Mouse (Mus musculus): ENCODE measurements around the gene Kremen1. TPM values are rescaled to one million over a fixed set of nuclear protein-coding genes. Genes with fewer than 3 reads are reported as not detected.

Gene Kremen1
- polyA plus RNA-seq, 2 experiments, result 20.8 to 30.9 TPM

DNA sequence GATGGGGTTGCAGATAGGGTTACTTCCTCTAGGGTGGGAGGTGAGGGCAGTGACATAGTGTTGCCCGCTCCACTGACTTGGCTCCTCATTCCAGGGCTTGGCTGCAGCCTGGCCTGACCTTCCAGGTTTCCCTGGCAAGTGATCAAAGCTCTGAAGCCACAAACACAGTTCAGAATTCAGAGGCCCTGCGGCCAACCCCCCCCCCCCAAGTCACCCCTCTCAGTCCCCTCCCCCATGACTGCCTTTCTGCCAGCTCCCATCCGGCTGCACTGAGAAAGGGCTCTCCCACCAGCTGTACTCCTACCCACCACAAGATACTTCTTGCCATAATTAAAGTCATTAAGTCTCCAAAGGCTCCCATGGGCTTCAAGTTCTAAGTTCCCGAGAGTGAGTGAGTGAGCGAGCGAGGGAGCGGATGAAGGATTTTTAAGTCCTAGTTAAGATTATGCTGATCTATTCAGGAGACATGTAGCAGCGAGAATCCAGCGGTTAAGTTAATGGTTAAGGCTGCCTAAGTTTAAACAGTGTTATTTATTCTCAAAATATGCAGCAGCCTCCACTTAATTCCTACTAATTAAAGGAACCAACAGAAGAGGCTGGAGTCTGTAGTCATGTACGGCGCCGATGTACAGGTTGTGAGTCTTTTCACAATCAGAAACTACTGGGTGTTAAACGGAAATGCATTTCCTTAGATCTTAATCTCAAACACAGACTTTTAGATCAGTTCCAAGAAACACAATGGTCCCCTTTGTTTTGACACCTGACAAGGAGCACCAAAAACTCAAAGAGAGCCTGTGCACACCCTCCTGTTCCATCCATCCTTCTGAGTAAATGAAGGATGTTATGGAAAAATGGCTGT, 36.0 kb upstream of the Kremen1 start:
- H3K27me3 ChIP-seq (ENCODE audit: control insufficient read depth, insufficient read depth, low read length), result no peaks in the 10 kb centered on the region
- 0 out of 2 replicates have a peak overlapping the region, but pooled peaks have one; percentile 4 for H3K9ac ChIP-seq (ENCODE audit: low read depth, low read length, severe bottlenecking)
- no peaks in the 10 kb centered on the region for H3K36me3 ChIP-seq (ENCODE audit: control insufficient read depth, insufficient read depth, low read length)
- H3K9me3 ChIP-seq (ENCODE audit: control insufficient read depth, low read length), result no peaks in the 10 kb centered on the region
- 13% methylated on average over 13 of the region's 13 CpGs for WGBS
- H3K4me1 ChIP-seq (ENCODE audit: control insufficient read depth, insufficient read depth, low read length), result peaks cover 34% of the 10 kb centered on the region
- 0 out of 2 replicates have a peak overlapping the region, but pooled peaks have one; percentile 27 for H3K27ac ChIP-seq (replicated peaks; ENCODE audit: low read depth, low read length)
- peak overlapping the region; percentile 16; the same call in 1 of the 2 replicates for H3K4me2 ChIP-seq (replicated peaks; ENCODE audit: low read depth, low read length, severe bottlenecking)
- ATAC-seq (ENCODE audit: low FRiP score, low read depth) (peak; percentile 55), DNase-seq (ENCODE audit: low spot score) (peak; percentile 56)
- no peak for TF ChIP-seq POLR2A (IDR thresholded peaks at IDR 0.05; ENCODE audit: borderline replicate concordance, extremely low read depth, insufficient read depth, insufficient read length)
- no peak overlapping the region for H3K4me3 ChIP-seq (replicated peaks; ENCODE audit: low read length)

DNA sequence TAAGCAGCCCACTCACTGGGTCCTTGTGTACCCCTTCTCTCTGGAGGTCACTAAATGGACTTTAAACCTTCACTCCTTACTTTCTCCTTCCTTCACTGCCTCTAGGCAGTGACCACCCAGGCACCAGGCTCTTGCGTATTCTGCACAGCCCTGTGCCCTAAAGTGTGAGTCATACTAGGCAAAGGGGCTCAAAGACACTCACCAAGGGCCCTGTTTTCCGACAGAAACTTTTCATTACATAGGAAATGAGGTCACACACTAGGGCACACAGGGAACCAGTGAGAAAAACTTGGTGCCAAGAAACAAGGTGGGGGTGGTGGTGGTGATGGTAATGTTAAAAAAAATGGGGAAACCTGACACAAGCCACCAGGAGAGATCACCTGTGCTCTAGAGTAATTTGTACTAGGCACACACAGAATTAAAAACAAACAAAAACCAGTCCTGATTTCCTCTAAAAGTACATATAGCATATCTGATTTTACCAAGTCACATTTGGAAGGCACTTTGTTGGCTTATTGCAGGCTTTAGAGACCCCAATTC, 35.3 kb upstream of the Kremen1 start:
- DNase-seq (ENCODE audit: low spot score), result peak; percentile 35
- Histone ChIP-seq H3K4me1 (ENCODE audit: control insufficient read depth, insufficient read depth, low read length) (peaks cover 34% of the 10 kb centered on the region), H3K27me3 (ENCODE audit: control insufficient read depth, insufficient read depth, low read length) (no peaks in the 10 kb centered on the region), H3K36me3 (ENCODE audit: control insufficient read depth, insufficient read depth, low read length) (no peaks in the 10 kb centered on the region), H3K9me3 (ENCODE audit: control insufficient read depth, low read length) (no peaks in the 10 kb centered on the region), H3K4me3 (replicated peaks; ENCODE audit: low read length) (no peak overlapping the region), H3K4me2 (replicated peaks; ENCODE audit: low read depth, low read length, severe bottlenecking) (no peak overlapping the region), H3K9ac (ENCODE audit: low read depth, low read length, severe bottlenecking) (no peak overlapping the region), H3K27ac (replicated peaks; ENCODE audit: low read depth, low read length) (peak overlapping the region; percentile 43)
- TF ChIP-seq POLR2A (IDR thresholded peaks at IDR 0.05; ENCODE audit: borderline replicate concordance, extremely low read depth, insufficient read depth, insufficient read length), result no peak
- peak; percentile 26 for ATAC-seq (ENCODE audit: low FRiP score, low read depth)
- 17% methylated on average over 2 of the region's 2 CpGs for WGBS

DNA sequence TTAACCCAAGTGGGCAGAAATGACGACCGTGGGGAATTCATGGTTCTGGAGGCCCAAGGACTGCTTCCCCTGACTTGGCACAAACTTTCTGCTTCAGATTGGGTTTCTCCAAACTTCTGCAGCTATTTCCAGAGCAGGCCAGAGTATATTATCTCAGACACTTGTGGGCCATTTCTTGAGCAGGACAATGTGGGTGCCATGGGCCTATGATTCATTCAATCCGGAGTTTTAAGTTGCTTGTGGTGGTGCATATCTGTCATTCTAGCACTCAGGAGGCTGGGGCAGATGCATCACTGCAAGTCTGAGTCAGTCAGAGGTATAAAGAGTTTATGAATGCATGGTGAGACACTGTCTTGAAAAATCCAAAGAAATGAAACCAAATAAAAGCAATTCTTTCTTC, 33.4 kb upstream of the Kremen1 start:
- H3K9ac ChIP-seq (ENCODE audit: low read depth, low read length, severe bottlenecking), result no peak overlapping the region
- 87% methylated on average over 3 of the region's 3 CpGs for WGBS
- no peak overlapping the region for H3K4me2 ChIP-seq (replicated peaks; ENCODE audit: low read depth, low read length, severe bottlenecking)
- no peaks in the 10 kb centered on the region for H3K9me3 ChIP-seq (ENCODE audit: control insufficient read depth, low read length)
- DNase-seq (ENCODE audit: low spot score) (no peak), ATAC-seq (ENCODE audit: low FRiP score, low read depth) (no peak)
- H3K36me3 ChIP-seq (ENCODE audit: control insufficient read depth, insufficient read depth, low read length), result no peaks in the 10 kb centered on the region
- no peak for TF ChIP-seq POLR2A (IDR thresholded peaks at IDR 0.05; ENCODE audit: borderline replicate concordance, extremely low read depth, insufficient read depth, insufficient read length)
- H3K4me1 ChIP-seq (ENCODE audit: control insufficient read depth, insufficient read depth, low read length), result peaks cover 34% of the 10 kb centered on the region
- no peak overlapping the region for H3K4me3 ChIP-seq (replicated peaks; ENCODE audit: low read length)
- H3K27me3 ChIP-seq (ENCODE audit: control insufficient read depth, insufficient read depth, low read length), result no peaks in the 10 kb centered on the region
- no peak overlapping the region for H3K27ac ChIP-seq (replicated peaks; ENCODE audit: low read depth, low read length)

DNA sequence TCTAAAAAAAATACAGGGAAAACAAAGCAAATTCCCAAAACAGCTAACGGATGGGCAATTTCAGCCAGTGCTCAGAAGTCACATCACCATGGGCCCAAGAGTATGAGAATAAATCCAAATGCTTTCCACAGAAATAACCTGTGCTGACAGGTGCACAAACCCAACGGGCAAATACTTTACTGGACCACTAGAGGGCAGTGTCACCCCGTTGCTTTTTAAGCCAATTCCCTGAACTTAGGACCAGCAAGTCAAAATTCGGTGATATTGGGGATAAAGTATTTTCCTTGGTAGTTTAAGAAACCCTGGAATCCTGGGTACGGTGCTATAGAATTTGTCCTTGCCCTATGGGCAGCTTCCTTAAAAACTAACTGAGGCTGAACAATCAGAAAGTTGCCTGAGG, 29.3 kb upstream of the Kremen1 start:
- Histone ChIP-seq H3K4me1 (ENCODE audit: control insufficient read depth, insufficient read depth, low read length) (0 out of 2 replicates have a peak, but pooled peaks cover 4% of the 10 kb centered on the region), H3K36me3 (ENCODE audit: control insufficient read depth, insufficient read depth, low read length) (peaks cover 21% of the 10 kb centered on the region), H3K4me3 (replicated peaks; ENCODE audit: low read length) (no peak overlapping the region), H3K27me3 (ENCODE audit: control insufficient read depth, insufficient read depth, low read length) (no peaks in the 10 kb centered on the region), H3K9me3 (ENCODE audit: control insufficient read depth, low read length) (no peaks in the 10 kb centered on the region), H3K9ac (ENCODE audit: low read depth, low read length, severe bottlenecking) (no peak overlapping the region), H3K27ac (replicated peaks; ENCODE audit: low read depth, low read length) (no peak overlapping the region), H3K4me2 (replicated peaks; ENCODE audit: low read depth, low read length, severe bottlenecking) (no peak overlapping the region)
- WGBS, result 19% methylated on average over 5 of the region's 5 CpGs
- peak; percentile 79 for DNase-seq (ENCODE audit: low spot score)
- ATAC-seq (ENCODE audit: low FRiP score, low read depth), result no peak
- no peak for TF ChIP-seq POLR2A (IDR thresholded peaks at IDR 0.05; ENCODE audit: borderline replicate concordance, extremely low read depth, insufficient read depth, insufficient read length)

DNA sequence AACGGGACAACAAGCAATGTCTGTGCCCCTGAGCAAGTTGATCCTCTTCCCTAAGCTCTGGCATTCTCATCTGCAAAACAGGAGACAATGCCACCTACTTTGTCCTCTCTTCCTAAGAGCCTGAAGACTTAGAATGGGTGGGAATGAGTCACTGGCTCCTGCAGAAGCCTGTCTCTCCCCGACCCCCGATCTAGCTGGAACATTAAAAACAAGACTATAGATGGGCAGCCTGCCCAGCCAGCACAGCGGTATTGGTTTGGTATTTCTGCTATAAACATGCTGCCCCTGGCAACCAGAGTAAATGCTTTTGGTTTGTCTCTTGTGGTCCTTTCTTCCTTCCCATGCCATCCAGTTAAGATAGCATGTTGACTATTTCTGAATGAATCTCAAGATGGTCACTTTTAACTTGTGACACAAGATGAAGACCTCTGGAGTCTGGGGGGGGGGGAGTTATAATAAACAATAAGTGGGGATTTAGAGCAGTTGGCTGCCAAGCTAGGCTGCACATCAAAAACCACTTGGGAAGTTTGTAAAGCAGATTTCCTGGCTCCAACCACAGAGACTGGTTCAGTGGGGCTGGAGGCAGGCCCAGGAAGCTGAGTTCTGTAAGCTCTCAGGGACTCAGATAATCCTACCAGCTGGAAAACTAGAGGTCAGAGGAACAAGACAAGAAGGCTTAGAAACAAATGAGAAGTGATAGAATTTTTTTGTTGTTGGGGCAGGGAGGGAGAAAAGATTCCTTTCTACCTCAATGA, 28.6 kb upstream of the Kremen1 start:
- DNase-seq (ENCODE audit: low spot score), result peak; percentile 29
- TF ChIP-seq POLR2A (IDR thresholded peaks at IDR 0.05; ENCODE audit: borderline replicate concordance, extremely low read depth, insufficient read depth, insufficient read length), result no peak
- 74% methylated on average over 4 of the region's 4 CpGs for WGBS
- Histone ChIP-seq H3K27me3 (ENCODE audit: control insufficient read depth, insufficient read depth, low read length) (no peaks in the 10 kb centered on the region), H3K4me3 (replicated peaks; ENCODE audit: low read length) (no peak overlapping the region), H3K9me3 (ENCODE audit: control insufficient read depth, low read length) (no peaks in the 10 kb centered on the region), H3K36me3 (ENCODE audit: control insufficient read depth, insufficient read depth, low read length) (peaks cover 27% of the 10 kb centered on the region), H3K4me1 (ENCODE audit: control insufficient read depth, insufficient read depth, low read length) (no peaks in the 10 kb centered on the region), H3K9ac (ENCODE audit: low read depth, low read length, severe bottlenecking) (no peak overlapping the region), H3K27ac (replicated peaks; ENCODE audit: low read depth, low read length) (no peak overlapping the region), H3K4me2 (replicated peaks; ENCODE audit: low read depth, low read length, severe bottlenecking) (no peak overlapping the region)
- no peak for ATAC-seq (ENCODE audit: low FRiP score, low read depth)

Measured in limb, embryonic 14.5 days (tissue).